16 mouse cellular contexts compared by ENCODE assay signal in genomic region chr10:101302138-101302780, GRCm38 (mm10).
"Had no signal": no experiment of that assay in that cellular context is flagged by ENCODE, and none has a peak within 500 bp of the region (broad histone marks: within the 10 kb centered on the region; RNA-seq: fewer than 3 reads in every experiment).

No protein-coding gene starts in this region.

- H3K9me3 ChIP-seq: limb, embryonic 10.5 days; liver, embryonic 15.5 days; neural tube, embryonic 15.5 days; stomach, embryonic 15.5 days had no signal

- H3K4me2 ChIP-seq: liver, embryonic 11.5 days; liver, embryonic 15.5 days; neural tube, embryonic 15.5 days; stomach, embryonic 15.5 days had no signal

- H3K4me1 ChIP-seq: limb, embryonic 10.5 days; liver, embryonic 15.5 days; neural tube, embryonic 15.5 days; stomach, embryonic 15.5 days had no signal

- DNase-seq: kidney, adult 18-20 months; kidney, postnatal 10 days; kidney, postnatal 4 days; lung, adult 2 months; lung, postnatal 36 days; right cerebral cortex, postnatal 14 days; thymus, adult 2 months; thymus, postnatal 36 days had no signal

- H3K27ac ChIP-seq: layer of hippocampus, adult 2 months; limb, embryonic 10.5 days; liver, embryonic 15.5 days; neural tube, embryonic 15.5 days; stomach, embryonic 15.5 days had no signal

- H3K27me3 ChIP-seq: liver, embryonic 15.5 days; neural tube, embryonic 15.5 days; stomach, embryonic 15.5 days had no signal

- H3K4me3 ChIP-seq: layer of hippocampus, adult 2 months; limb, embryonic 10.5 days; liver, embryonic 15.5 days; myocyte; neural tube, embryonic 15.5 days; stomach, embryonic 15.5 days had no signal

- ATAC-seq: lung, postnatal 0 days had no signal

- H3K36me3 ChIP-seq: limb, embryonic 10.5 days; liver, embryonic 15.5 days; neural tube, embryonic 15.5 days; stomach, embryonic 15.5 days had no signal

- H3K9ac ChIP-seq: liver, embryonic 15.5 days; neural tube, embryonic 15.5 days; stomach, embryonic 15.5 days had no signal
